Mouse (Mus musculus): ENCODE results near the gene Zfp185. TPM values are rescaled to one million over a fixed set of nuclear protein-coding genes. Genes with fewer than 3 reads are reported as not detected.

Gene Zfp185
- total and polyA plus RNA-seq, 3 experiments = not detected

GRCm38 (mm10) chrX:72982831-72983230 is 4.3 kb upstream of the Zfp185 start:
- H3K27me3 ChIP-seq (replicated peaks) = no peaks in the 10 kb centered on the region
- no peak for DNase-seq (ENCODE audit: extremely low read depth)
- H3K4me3 ChIP-seq (replicated peaks in 1 of 3; ENCODE audit: low read depth in 2 of 3, low read length in 2 of 3, poor library complexity in 1 of 3) = no peak overlapping the region
- H3K9ac ChIP-seq (ENCODE audit: insufficient read depth, low read depth) = no peak overlapping the region
- no peak overlapping the region for H3K4me2 ChIP-seq (ENCODE audit: insufficient read depth, low read depth, poor library complexity, severe bottlenecking)
- no peak overlapping the region for H3K27ac ChIP-seq (ENCODE audit: insufficient read depth, low read depth)
- no peaks in the 10 kb centered on the region for H3K9me3 ChIP-seq (replicated peaks; ENCODE audit: low read length)
- dilution Hi-C loops (cut with MboI; ENCODE audit: extremely low pct_ligation_motif_present, extremely low pct_unique_long_range_greater_than_20kb, low sequenced_read_pairs) (no loop called here), in situ Hi-C loops (cut with MboI; ENCODE audit: low pct_ligation_motif_present, low pct_unique_long_range_greater_than_20kb, low sequenced_read_pairs) (no loop called here)
- no peaks in the 10 kb centered on the region for H3K4me1 ChIP-seq (ENCODE audit: control insufficient read depth in 1 of 2, insufficient read depth in 2 of 2)
- TF ChIP-seq SMC3 (IDR thresholded peaks at IDR 0.05; ENCODE audit: low read depth, low read length) (no peak), MYC (IDR thresholded peaks at IDR 0.05; ENCODE audit: low read depth, low read length) (no peak), MEF2A (IDR thresholded peaks at IDR 0.05; ENCODE audit: borderline replicate concordance, low read depth, low read length) (no peak), BHLHE40 (IDR thresholded peaks at IDR 0.05; ENCODE audit: low read depth, low read length) (no peak), SIN3A (IDR thresholded peaks at IDR 0.05; ENCODE audit: low read length) (no peak), ZMIZ1 (IDR thresholded peaks at IDR 0.05; ENCODE audit: low read depth, low read length) (no peak), POLR2AphosphoS2 (IDR thresholded peaks at IDR 0.05; ENCODE audit: low read depth, low read length) (no peak), HCFC1 (IDR thresholded peaks at IDR 0.05; ENCODE audit: low read depth, low read length) (no peak), ZC3H11A (IDR thresholded peaks at IDR 0.05; ENCODE audit: low read depth, low read length) (no peak), USF2 (conservative IDR thresholded peaks at IDR 0.05; ENCODE audit: low read depth, low read length) (no peak), GABPA (IDR thresholded peaks at IDR 0.05; ENCODE audit: insufficient replicate concordance, low read depth, low read length) (no peak), JUN (IDR thresholded peaks at IDR 0.05; ENCODE audit: insufficient read depth, low read depth, low read length) (no peak), IRF4 (IDR thresholded peaks at IDR 0.05; ENCODE audit: low read depth, low read length) (no peak)
- no peaks in the 10 kb centered on the region for H3K36me3 ChIP-seq (replicated peaks in 1 of 2; ENCODE audit: control insufficient read depth in 1 of 2, insufficient read depth in 1 of 2, low read length in 1 of 2)
- H3K79me2 ChIP-seq (replicated peaks; ENCODE audit: control insufficient read depth, extremely low read depth, insufficient read depth, poor library complexity, severe bottlenecking) = no peaks in the 10 kb centered on the region

GRCm38 (mm10) chrX:72985607-72986006 is 1.5 kb upstream of the Zfp185 start:
- DNase-seq (ENCODE audit: extremely low read depth) = no peak
- Histone ChIP-seq H3K4me2 (ENCODE audit: insufficient read depth, low read depth, poor library complexity, severe bottlenecking) (no peak overlapping the region), H3K27me3 (replicated peaks) (no peaks in the 10 kb centered on the region), H3K9ac (ENCODE audit: insufficient read depth, low read depth) (no peak overlapping the region), H3K36me3 (replicated peaks in 1 of 2; ENCODE audit: control insufficient read depth in 1 of 2, insufficient read depth in 1 of 2, low read length in 1 of 2) (no peaks in the 10 kb centered on the region), H3K79me2 (replicated peaks; ENCODE audit: control insufficient read depth, extremely low read depth, insufficient read depth, poor library complexity, severe bottlenecking) (no peaks in the 10 kb centered on the region), H3K9me3 (replicated peaks; ENCODE audit: low read length) (no peaks in the 10 kb centered on the region), H3K4me3 (replicated peaks in 1 of 3; ENCODE audit: low read depth in 2 of 3, low read length in 2 of 3, poor library complexity in 1 of 3) (no peak overlapping the region), H3K4me1 (ENCODE audit: control insufficient read depth in 1 of 2, insufficient read depth in 2 of 2) (no peaks in the 10 kb centered on the region), H3K27ac (ENCODE audit: insufficient read depth, low read depth) (no peak overlapping the region)
- TF ChIP-seq HCFC1 (IDR thresholded peaks at IDR 0.05; ENCODE audit: low read depth, low read length) = no peak
- no peak for TF ChIP-seq CTCF (conservative IDR thresholded peaks at IDR 0.05 in 1 of 2, IDR thresholded peaks at IDR 0.05 in 1 of 2; ENCODE audit: low read depth in 2 of 2, low read length in 2 of 2)
- no peak for TF ChIP-seq CHD1 (IDR thresholded peaks at IDR 0.05; ENCODE audit: low read depth, low read length)
- TF ChIP-seq RAD21 (IDR thresholded peaks at IDR 0.05; ENCODE audit: low read depth, low read length) = no peak
- TF ChIP-seq PAX5 (IDR thresholded peaks at IDR 0.05; ENCODE audit: low read length) = no peak
- TF ChIP-seq NELFE (IDR thresholded peaks at IDR 0.05; ENCODE audit: low read depth, low read length) = no peak
- TF ChIP-seq ZMIZ1 (IDR thresholded peaks at IDR 0.05; ENCODE audit: low read depth, low read length) = no peak
- TF ChIP-seq RCOR1 (conservative IDR thresholded peaks at IDR 0.05; ENCODE audit: low read depth, low read length) = no peak
- no peak for TF ChIP-seq CHD2 (IDR thresholded peaks at IDR 0.05; ENCODE audit: low read length)
- dilution Hi-C loops (cut with MboI; ENCODE audit: extremely low pct_ligation_motif_present, extremely low pct_unique_long_range_greater_than_20kb, low sequenced_read_pairs) = no loop called here
- in situ Hi-C loops (cut with MboI; ENCODE audit: low pct_ligation_motif_present, low pct_unique_long_range_greater_than_20kb, low sequenced_read_pairs) = no loop called here
